Mouse (Mus musculus) heart, postnatal 0 days (tissue): ENCODE data around the gene Dclre1a.

Experiments used
- CTCF ChIP-seq: IDR thresholded peaks from 2 replicates; pipeline ENCODE4 v1.5.1; 2016; ENCODE audit warnings: antibody characterized with exemption, control low read depth, low read depth
- EP300 ChIP-seq: IDR thresholded peaks from 2 replicates; pipeline ENCODE4 v1.6.1; 2016; ENCODE audit warnings: antibody characterized with exemption, low read depth

GRCm38 (mm10) chr19:56485376-56486271 lies 62.4 kb downstream of the Dclre1a start:
- TF ChIP-seq CTCF (no peak), EP300 (no peak)
